Mouse (Mus musculus): Measurements from ENCODE around the gene Tgm6.

GRCm38 (mm10) chr2:130129687-130130086, 17.5 kb downstream of the Tgm6 start:
- TF ChIP-seq POLR2A (IDR thresholded peaks at IDR 0.05; ENCODE audit: extremely low read depth, insufficient read depth, low read length) (no peak), CTCF (IDR thresholded peaks at IDR 0.05; ENCODE audit: extremely low read depth, insufficient read depth, low read length) (no peak)
